Mouse (Mus musculus) thymus, postnatal 0 days (tissue): ENCODE results near the gene Ccnl1. TPM values are rescaled to one million over a fixed set of nuclear protein-coding genes. Genes with fewer than 3 reads are reported as not detected.
A peak's percentile ranks its signal among the peaks of the same experiment; 100 is the strongest.

ENCODE experiments used
- DNase-seq: peaks from one replicate; pipeline ENCODE4 v3.0.0-alpha.2; 2015; ENCODE audit warnings: low spot score
- polyA plus RNA-seq: library from polyadenylated mRNA; unstranded; fragments of >200 nt; fragmentation: Nextera tagmentation; extraction: Ambion mirVana; gene quantifications from 2 replicates; pipeline ENCODE4 v1.2.1, GENCODE M21; 2015

Ccnl1 gene
- polyA plus RNA-seq, 1 experiment from 2014 or later: 155 TPM

DNA sequence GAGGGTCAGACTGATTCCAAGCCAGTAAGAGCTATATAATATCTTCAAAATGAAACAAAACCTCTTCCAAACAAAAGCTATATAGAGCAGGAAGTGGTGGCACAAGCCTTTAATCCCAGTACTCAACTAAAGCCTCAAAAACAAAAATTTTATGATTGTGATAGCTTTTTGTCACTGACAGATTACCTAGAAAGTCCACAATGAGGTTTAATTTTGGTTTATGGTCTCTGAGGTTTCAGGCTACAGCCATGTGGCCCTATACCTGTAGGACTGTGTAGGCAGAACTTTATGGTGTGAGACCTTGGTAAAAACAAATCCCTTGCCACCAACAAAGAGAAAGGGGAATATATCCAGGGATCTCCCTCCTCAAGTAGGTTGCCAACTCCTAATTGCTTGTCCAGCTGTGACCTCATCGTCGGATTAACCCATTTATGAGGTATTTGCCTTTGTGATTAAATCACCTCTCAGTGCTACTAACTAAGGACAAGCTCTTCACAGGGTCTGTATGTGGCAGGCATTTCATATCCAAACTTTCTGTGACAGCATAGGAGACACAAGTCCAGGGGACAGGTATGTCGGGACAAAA, 1.5 kb upstream of the Ccnl1 start:
- peak; percentile 6 for DNase-seq

DNA sequence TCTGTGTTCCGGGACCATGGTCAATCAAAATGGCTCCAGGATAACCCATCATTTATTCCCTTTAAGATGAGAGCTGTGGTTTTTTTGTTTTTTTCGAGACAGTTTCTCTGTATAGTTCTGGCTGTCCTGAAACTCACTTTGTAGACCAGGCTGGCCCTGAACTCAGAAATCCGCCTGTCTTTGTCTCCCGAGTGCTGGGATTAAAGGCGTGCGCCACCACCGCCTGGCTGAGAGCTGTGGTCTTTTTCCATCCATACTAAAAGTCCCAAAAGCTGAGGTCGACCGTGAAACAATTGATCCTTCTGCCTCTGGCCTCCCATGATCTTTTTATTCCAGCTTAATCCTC, 764 bp upstream of the Ccnl1 start:
- DNase-seq: peak; percentile 24

DNA sequence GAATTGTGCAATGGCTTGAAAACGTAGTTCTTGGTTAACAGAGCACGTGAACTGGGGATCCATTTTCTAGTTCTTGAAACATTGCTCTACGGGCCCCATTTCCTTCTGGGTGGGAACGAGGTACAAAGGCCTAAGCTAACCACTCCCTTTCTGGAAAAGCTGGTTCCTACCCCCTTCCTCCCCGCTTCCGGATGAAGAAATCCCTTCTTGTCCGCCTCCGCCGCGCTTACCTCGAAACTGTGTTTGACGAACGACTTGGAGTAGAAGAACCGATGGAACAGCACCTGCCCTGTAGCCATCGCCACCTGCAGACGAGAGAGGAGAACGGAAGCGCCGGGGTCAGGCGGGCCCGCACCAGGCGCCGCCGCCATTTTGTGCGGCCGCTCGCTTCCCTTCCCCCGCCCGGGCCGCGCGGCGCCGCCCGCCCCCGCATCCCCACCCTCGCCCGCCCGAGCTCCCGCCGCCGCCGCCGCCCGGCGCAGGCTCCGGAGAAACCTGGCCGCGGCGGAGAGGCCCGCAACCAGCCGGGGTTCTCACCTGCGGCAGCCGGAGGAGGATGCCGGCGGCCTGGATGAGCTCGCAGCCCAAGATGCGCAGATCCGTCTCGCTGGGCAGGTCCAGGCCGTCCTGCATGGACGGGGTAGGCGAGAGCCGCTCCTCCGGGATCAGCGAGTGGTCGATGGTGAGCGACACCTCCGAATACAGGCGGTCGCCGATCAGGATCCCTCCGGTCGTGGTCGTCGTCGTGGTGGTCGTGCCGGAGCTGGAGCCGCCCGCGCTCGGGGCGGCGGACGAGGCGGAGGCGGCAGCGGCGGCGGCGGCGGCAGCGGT, 563 bp downstream of the Ccnl1 start:
- peak; percentile 88 for DNase-seq

DNA sequence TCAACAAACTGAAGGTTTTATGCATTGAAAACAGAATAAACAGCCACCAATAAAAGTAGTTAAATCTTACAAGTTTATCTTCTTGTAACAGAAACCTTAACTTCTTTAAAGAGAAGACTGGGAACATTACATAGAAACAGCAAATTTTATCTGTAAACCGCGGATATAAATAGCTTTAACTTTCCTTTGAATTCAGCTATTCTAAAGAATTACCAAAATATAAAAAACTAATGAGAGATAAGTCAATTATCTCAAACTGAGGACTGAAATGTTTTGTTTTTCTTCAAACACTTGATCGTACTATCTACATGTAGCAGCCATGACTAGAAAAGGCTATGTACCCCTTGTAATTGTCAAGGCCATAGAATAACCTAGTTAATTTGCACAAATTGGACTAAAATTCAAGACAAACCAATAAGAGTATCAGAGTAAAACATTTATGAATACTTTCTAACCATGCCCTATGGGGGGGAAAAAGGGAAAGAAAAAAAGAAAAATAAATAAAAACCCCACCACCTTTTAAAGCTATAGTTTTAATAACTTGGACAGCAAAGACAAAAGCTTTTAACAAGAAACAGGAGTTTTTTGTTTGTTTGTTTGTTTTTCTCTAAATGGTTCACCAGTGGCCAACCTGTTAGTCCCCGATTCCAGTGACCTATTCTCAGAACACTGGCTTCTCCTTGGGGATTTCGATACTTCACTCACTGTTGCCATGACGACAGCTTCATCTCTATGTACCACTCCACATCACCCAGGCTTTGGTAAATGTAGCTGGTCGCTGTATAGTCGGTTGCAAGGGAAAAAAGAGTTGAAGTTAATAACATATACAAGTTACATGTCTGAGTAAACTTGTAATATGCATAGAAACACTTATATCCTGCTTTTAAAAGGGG, 3.3 kb downstream of the Ccnl1 start:
- no peak for DNase-seq

DNA sequence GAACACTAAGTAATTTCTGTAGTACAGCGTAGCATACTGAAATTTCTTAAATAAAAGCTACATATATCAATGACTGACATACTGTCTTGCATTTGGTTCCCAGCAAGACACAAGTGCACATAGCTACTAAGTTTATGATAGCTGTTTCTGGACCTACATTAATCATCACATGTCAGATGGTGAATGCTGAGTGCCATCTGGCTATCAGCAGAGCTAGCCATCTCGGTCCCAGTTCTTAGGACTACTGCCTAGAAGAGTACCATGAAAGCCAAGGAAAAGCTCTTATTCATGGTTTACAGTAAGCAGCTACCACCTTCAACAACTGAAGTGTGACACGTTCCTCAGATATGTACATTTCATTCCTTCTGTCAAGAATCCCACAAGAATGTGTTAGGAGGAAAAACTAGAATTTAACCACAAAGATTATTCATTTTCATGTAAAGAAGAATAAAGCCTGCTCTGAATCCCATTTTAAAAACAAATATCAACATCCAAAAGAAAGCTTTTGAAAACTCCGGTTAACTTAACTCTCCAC, 7.2 kb downstream of the Ccnl1 start:
- DNase-seq: no peak

DNA sequence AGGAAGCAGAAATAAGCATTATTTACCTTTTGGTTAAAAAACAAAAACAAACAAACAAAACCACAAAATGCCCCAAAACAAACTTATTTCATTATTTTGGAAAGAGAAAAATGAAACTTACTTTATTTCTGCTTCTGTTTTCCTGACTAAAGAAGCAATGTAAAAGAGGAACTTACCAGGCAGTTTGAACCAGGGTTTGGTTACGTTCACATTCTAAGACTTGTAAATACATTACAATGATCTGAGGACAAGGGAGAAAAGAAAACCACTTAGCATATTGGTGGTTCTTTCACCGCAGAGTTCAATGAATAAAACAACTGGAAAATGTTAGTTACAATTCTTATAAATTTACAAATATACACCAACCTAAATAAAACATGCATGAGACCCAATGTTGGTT, 7.7 kb downstream of the Ccnl1 start:
- no peak for DNase-seq

DNA sequence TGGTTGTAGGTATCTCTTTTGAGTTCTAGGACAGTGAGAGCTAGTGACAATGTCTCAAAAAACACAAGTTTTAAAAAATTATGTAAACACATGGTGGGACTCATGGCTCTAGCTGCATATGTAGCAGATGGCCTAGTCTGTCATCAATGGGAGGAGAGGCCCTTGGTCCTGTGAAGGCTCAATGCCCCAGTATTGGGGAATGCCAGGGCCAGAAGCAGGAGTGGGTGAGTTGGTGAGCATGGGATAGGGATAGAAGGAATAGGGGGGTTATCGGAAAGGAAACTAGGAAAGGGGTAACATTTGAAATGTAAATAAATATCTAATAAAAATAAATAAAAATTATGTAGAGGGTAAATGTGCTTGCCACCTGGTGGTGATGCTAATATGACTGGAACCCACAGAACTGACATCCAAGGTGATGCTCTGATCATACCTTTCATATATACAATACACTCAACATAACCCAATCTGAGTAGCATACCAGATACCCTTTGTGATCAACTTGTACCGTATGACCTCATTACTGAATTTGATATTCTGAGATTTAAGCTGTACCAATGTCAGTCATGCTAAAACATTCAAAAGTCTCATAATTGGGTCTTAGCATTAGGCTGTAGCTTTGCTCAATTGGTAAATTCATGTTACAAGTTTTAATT, 12.6 kb downstream of the Ccnl1 start:
- no peak for DNase-seq

DNA sequence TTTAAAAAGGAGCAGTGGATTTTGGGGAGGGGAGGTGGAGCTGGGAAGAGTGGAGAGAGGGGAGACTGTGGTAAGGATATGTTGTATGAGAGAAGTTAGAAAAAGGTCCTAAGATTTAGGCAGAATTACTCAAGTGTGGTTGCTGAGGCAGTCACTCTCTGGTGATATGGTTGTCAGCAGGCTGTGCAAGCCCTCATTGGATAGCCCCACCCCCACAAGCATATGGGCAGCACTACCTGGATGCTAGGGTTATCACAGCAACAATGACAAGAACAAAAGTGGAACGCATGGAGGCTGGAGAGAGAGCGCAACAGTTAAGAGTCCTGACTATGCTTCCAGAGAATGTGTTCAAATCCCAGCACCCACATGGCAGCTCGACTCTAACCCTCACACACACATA, 13.3 kb downstream of the Ccnl1 start:
- DNase-seq: no peak

DNA sequence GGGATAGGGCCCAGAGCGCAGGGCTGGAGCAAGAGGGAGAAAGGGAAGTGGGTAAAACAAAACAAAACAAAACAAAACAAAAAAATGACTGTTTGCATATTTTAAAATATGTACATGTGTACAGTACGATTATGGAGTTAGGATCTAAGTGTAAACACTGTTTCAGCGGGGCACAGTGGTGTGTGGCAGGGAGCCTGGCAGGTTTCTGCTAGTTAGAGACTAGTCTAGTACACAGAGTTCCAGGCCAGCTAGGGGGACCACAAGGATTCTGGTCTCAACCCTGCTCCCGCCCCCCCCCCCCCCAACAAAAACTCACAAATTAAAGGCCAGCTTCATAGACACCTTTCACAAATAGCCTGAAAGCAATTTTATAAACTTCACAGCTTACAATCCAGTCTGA, 14.6 kb downstream of the Ccnl1 start:
- DNase-seq: no peak

DNA sequence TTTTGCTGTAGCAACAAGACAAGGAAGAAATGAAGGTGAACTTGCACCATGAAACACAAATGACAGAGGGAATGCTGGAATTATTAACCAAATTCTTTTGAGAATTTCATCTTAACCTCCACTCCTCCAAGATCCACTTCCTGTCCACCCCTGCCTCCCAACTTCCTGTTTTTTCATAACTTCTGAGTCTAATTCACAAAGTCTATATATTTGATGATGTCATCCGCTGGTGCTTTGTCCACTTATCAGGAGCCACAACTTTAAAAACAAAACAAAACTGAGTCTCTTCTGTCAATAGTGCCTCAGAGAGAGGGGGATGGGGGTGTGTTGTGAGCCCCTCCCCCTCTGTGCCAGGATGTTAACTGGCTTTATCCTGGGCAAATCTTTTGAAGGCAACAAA, 17.0 kb downstream of the Ccnl1 start:
- no peak for DNase-seq

DNA sequence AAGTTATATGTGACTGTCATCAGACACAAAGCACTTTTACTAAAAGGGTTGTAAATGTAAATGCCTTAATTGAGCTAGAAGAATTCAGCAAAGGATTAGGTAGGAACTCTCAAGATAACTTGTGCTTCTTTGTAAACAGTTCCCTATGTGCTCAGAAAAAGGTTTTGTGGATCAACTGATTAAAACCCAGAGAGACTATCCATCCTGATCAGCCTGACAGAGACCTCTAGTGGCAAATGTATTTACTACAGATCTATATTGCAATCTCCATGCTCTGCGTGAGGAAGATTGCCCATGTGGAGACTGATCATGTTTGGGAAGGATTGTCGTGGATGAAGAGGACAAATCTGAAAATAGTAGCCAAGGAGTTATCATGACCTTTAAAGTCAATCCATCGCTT, 19.8 kb downstream of the Ccnl1 start:
- peak; percentile 52 for DNase-seq

DNA sequence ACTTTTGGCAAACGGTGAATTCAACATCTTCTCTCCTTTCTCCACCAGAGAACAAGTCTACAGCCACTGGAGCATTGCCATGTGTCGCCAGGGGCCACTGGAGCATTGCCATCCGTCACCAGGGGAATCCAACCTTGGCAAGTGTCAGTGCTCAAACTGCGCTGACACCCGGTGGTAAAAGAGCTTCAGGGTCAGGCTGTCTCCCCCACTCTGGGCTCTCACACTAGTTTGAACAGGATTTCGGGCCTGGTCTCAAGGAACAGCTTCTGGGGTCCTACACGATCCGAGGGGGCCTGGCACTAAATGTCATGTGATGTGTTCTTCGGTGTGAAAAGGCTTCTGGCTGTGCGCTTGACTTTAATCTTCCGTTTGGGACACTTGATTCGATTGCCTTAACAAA, 21.7 kb downstream of the Ccnl1 start:
- DNase-seq: no peak

DNA sequence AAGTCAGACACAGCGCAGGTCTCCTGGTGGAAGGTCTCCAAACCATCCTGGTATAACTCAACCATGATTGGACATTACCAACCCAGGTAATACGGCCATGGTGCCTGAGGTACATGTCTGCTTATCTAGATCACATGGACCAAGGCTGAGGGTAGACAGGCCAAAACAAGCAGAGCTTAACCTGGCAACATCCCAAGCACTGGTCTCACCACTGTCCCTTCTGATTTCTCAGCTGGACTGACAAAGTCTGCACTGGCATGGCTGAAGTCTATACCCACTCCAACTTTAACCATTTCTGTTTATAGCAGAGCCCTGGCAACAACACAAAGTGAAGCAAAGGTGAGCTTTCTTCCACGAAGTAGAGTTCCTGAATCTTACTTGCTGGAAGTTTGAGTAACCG, 22.9 kb downstream of the Ccnl1 start:
- DNase-seq: no peak

DNA sequence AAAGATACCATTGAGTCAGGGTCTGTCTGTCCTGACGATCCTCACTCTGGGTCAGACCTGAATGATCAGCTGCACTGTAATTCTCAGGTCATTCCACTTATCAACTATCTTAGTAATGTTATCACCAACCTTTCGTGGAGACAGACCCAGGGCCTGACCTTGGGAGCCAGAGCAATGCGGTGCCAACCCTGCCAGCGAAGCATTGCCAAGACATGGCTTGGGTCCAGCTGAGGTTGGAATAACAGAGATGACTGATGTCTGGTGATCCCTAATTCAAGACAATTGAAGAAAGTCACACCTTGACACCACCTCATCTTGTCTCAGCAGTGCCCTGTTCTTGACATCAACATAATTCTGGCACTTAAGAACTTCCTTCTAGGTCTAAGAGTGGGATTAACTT, 24.3 kb downstream of the Ccnl1 start:
- no peak for DNase-seq

DNA sequence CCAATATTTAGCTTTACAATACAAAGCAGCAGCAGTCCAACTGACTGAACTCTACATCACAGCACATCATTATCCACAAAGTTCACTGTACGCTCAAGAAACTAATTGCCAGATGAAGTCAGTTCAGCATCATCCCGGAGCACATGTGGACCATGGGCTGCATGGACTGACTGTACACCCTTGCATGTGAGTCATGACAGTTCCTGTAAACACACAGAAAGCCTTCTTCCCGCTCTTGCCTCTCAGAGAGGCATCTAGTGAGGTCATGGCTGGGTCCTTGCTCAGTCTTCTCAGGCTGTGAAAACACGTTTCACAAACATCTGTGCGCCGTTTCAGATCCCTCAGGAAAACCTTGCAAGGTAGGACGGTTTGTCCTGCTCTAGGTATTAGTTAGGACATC, 26.5 kb downstream of the Ccnl1 start:
- no peak for DNase-seq

DNA sequence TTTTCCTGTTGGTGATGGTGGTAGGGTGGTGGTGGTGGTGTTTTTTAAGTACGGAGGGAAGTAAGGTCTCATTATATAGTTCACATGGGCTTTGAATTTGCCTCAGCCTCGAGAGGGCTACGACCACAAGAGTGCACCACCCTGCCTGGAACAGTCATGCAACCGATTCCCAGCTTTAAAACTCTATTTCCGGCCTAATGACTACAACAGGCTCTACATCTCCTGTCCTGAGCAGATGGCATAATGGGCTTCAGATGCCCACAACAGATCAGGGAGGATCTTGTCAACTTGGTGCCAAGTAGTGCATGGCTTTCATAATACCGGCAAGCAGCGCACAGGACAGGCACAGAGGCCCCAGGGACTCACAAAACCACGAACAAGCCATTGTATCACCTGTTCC, 27.4 kb downstream of the Ccnl1 start:
- DNase-seq: no peak

DNA sequence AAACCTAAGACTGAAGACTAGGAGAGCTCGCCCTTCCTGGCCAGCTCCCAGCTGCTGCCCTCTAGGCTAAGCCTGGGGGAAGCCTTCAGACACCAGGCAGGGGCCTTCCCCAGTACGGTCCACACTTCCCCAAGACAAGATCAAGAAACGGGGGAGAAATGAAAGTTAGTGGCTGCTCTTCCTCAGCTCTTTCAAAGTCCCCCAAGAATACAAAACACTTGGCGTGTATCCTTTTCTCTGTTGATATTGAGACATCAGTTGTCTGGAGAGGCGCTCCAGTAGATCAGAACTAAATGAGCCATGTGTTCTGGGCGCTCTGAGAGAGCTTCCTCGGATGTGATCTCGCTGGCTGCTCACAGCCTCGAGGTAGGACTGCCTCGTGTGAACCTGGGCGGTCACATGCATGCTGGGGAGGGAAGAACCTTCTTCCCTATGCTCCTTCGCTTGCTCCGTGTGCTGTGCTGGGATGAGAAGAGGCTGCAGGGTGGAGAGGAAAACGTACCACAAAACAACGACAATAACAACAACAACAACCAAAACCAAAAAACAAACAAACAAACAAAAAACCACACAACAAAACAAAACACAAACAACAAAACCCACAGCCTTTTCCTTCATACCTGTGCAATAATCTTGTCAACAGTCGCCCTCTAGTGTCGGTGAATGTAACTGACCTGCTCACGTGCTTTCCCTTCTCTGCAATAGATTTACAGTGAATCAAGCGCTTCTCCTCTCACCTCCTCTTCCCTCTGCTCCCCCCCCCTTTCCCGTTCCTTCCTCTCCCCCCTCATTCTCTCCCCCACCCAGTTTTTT, 28.0 kb downstream of the Ccnl1 start:
- DNase-seq: peak; percentile 83

DNA sequence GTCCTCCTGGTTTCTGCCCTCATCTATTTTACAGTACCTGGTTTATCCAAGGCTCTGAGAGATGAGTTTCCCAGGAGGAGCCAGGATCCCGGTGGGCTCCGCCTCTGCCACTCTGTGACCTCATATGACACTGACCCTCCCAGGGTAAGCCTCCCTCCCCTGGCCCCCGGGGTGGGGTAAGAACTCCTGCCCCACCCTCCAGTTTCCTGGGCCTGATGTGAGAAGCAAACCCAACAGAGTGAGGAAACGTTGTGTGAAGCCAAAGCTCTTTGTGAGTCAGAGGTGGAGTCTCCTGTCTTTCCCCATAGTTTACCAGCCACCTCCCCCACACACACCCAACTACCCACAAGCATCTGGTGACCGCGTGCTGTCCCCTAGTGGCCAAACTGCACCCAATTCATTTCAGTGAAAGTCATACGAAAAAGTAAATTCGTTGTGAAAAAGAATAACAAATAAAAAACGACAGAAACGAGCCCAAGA, 28.7 kb downstream of the Ccnl1 start:
- DNase-seq: peak; percentile 64

DNA sequence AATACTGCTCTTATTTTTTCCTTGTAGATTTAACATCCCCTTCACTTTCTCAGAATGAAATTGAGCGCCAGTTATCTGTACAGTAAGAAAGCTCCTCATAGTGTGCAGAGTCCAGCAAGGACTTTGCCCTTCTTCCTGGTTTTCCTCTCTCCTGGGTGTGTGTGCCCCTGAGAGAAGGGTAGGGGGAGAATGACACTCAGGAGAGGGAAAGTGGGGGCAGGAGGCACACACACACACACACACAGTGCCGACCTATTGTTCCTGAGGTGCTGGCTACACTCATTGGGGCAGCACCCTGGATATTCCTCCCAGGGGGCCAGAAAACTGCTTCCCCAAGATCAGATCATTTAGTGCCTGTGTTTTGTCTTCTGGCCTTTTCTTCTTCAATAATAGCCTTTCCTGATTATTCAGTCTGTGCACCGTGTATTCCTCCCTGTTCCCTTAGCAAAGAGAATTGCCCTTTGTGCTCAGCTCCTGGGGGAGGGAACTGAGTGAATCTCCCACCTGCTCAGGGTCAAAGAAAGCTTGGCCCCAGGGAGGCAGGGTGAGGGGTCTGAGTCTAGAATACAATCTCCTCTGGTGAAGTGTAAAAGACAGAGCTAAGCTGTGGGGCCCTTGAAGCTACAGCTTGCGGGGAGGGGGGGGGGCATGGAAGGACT, 29.3 kb downstream of the Ccnl1 start:
- no peak for DNase-seq

DNA sequence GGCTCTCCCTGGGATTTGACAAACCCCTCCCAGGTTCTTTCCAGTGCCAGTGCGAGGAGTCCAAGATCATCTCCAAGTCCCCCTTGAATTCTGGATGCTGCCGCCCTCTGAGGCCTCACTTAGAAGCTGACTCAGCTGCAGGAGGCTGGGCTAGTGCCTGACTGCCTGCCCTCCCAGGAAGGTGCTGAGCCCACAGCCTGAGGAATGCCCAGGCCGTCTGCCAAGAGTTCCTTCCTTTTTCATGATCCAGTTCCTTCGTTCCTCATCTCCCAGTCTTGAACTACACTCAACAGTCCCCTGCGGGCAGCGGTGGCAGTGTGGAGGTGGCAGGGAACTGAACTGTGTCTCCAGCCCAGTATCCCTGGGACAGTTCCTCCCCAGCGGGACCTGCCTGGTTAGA, 30.4 kb downstream of the Ccnl1 start:
- DNase-seq: no peak
